Mouse (Mus musculus) myocyte (in vitro differentiated cells): ENCODE measurements around the gene Cfap157.

Experiments used
- CEBPB ChIP-seq: IDR thresholded peaks from 2 replicates; pipeline ENCODE4 v1.6.1; 2011; ENCODE audit warnings: mild to moderate bottlenecking, moderate library complexity; ENCODE audit not compliant: poor library complexity, insufficient read depth, severe bottlenecking
- E2F4 ChIP-seq: IDR thresholded peaks from one replicate; pipeline ENCODE4 v1.6.1; 2011; ENCODE audit warnings: mild to moderate bottlenecking, control low read depth, moderate library complexity; ENCODE audit not compliant: insufficient read depth
- MAX ChIP-seq: IDR thresholded peaks from one replicate; pipeline ENCODE4 v1.6.1; 2011; ENCODE audit warnings: low read depth, mild to moderate bottlenecking, control low read depth
- POLR2A ChIP-seq: IDR thresholded peaks from one replicate; pipeline ENCODE4 v1.6.1; 2011; ENCODE audit warnings: low read depth, mild to moderate bottlenecking, control low read depth, moderate library complexity; ENCODE audit not compliant: insufficient read length
- POLR2AphosphoS2 ChIP-seq: IDR thresholded peaks from one replicate; pipeline ENCODE4 v1.6.1; 2011; ENCODE audit warnings: low read depth, control low read depth; ENCODE audit not compliant: insufficient read length
- TCF12 ChIP-seq: IDR thresholded peaks from one replicate; pipeline ENCODE4 v1.6.1; 2011; ENCODE audit warnings: mild to moderate bottlenecking, control low read depth; ENCODE audit not compliant: poor library complexity, insufficient read depth, severe bottlenecking
- USF1 ChIP-seq: IDR thresholded peaks from one replicate; pipeline ENCODE4 v1.6.1; 2011; ENCODE audit warnings: low read depth, mild to moderate bottlenecking, control low read depth, moderate library complexity

DNA sequence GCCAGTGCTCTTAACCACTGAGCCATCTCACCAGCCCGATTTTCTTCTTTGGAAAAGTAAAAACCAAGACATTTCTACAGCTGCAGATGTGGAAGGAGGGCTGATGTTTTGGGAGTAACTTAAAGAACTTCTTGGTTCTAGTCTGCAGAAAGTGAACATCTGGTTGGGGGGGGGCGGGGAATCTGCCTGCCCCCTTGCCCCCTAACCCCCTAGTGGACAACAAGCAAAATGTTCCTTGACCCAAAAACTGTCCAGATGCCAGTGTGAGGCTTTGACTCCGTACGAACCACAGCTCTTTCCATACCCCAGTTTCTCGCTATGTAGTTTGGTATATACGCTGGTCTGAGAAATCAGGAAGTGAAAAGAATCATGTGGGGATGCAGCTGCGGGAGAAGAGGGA is 34.0 kb downstream of the Cfap157 start:
- TF ChIP-seq POLR2A (no peak), USF1 (no peak), E2F4 (no peak), POLR2AphosphoS2 (no peak), TCF12 (no peak), CEBPB (no peak), MAX (no peak)
